Mouse (Mus musculus): Measurements from ENCODE around the gene Rbfox1. TPM values are rescaled to one million over a fixed set of nuclear protein-coding genes. Genes with fewer than 3 reads are reported as not detected.

Rbfox1 gene
- total and polyA plus RNA-seq, 2 experiments from 2014 or later, result 129 to 214 TPM

GRCm38 (mm10) chr16:6927661-6928060 is 1042.5 kb downstream of the Rbfox1 start:
- no peak overlapping the region for H3K4me3 ChIP-seq (ENCODE audit: low read depth, low read length)
- H3K9me3 ChIP-seq (ENCODE audit: low read length), result no peaks in the 10 kb centered on the region
- no peak for TF ChIP-seq CTCF (IDR thresholded peaks at IDR 0.05; ENCODE audit: low read depth)
- H3K9ac ChIP-seq, result no peak overlapping the region
- 61% methylated on average over 2 of the region's 2 CpGs for WGBS
- no peak overlapping the region for H3K27ac ChIP-seq (ENCODE audit: low read depth, low read length)
- no peaks in the 10 kb centered on the region for H3K36me3 ChIP-seq (ENCODE audit: insufficient read depth)
- DNase-seq, result no peak
- no peak for ATAC-seq
- H3K4me1 ChIP-seq (ENCODE audit: insufficient read depth), result no peaks in the 10 kb centered on the region
- H3K4me2 ChIP-seq (ENCODE audit: low read depth), result no peak overlapping the region
- H3K27me3 ChIP-seq (ENCODE audit: insufficient read depth, low read length), result no peaks in the 10 kb centered on the region

DNA sequence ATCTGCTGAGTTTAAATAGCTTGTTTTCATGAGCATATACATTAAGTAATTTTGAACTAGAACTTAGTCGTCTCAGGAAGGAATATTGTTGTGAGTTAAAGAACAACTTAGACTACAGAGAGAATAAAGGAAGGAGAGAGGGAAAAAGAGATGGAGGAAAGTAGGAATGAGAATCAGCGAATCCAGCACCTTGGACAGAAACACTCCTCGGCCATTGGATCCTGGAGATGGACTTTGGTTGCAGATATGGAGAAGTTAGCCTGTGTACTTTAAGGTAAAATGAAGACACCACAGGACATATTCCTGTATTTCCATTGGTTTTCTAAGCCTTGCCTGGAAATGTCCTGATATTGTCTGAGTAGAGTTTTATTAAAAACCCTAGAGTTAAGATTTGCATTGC is 1045.6 kb downstream of the Rbfox1 start:
- DNase-seq (no peak), ATAC-seq (no peak)
- no peak overlapping the region for H3K4me3 ChIP-seq (ENCODE audit: low read depth, low read length)
- no peak overlapping the region for H3K9ac ChIP-seq
- H3K36me3 ChIP-seq (ENCODE audit: insufficient read depth), result no peaks in the 10 kb centered on the region
- TF ChIP-seq CTCF (IDR thresholded peaks at IDR 0.05; ENCODE audit: low read depth), result no peak
- WGBS, result 63% methylated on average over 3 of the region's 3 CpGs
- no peaks in the 10 kb centered on the region for H3K4me1 ChIP-seq (ENCODE audit: insufficient read depth)
- H3K9me3 ChIP-seq (ENCODE audit: low read length), result no peaks in the 10 kb centered on the region
- H3K4me2 ChIP-seq (ENCODE audit: low read depth), result no peak overlapping the region
- H3K27me3 ChIP-seq (ENCODE audit: insufficient read depth, low read length), result no peaks in the 10 kb centered on the region
- H3K27ac ChIP-seq (ENCODE audit: low read depth, low read length), result no peak overlapping the region

DNA sequence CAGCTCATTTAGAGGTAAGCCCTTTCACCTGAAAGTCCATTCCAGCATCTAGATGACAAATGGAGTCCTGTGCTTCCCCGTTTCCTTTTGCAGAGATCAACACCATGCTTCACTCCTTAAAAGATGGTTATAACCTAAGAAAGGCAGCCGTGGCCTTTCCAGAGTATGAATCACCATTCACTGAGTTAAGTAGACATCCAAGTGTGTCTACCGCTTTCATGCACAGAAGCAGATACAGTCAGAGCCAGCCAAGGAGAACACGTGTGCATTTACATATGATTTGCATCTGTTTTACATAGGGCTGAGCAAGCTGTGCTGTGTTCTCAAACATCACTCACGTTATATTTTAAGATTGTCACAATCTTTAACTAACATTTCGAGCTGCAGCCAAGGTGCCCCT is 1061.0 kb downstream of the Rbfox1 start:
- peak overlapping the region; percentile 17; the same call in 1 of the 2 replicates for H3K4me2 ChIP-seq (ENCODE audit: low read depth)
- WGBS, result 33% methylated on average over 6 of the region's 6 CpGs
- H3K36me3 ChIP-seq (ENCODE audit: insufficient read depth), result no peaks in the 10 kb centered on the region
- no peak overlapping the region for H3K9ac ChIP-seq
- no peak overlapping the region for H3K27ac ChIP-seq (ENCODE audit: low read depth, low read length)
- H3K27me3 ChIP-seq (ENCODE audit: insufficient read depth, low read length), result no peaks in the 10 kb centered on the region
- ATAC-seq, result peak; percentile 98
- no peak for TF ChIP-seq CTCF (IDR thresholded peaks at IDR 0.05; ENCODE audit: low read depth)
- peaks cover 16% of the 10 kb centered on the region for H3K4me1 ChIP-seq (ENCODE audit: insufficient read depth)
- DNase-seq, result peak; percentile 71
- no peaks in the 10 kb centered on the region for H3K9me3 ChIP-seq (ENCODE audit: low read length)
- H3K4me3 ChIP-seq (ENCODE audit: low read depth, low read length), result no peak overlapping the region

- DNase-seq, result no peak
- no peak for TF ChIP-seq CTCF (IDR thresholded peaks at IDR 0.05; ENCODE audit: low read depth)
- H3K4me2 ChIP-seq (ENCODE audit: low read depth), result no peak overlapping the region
Observed at GRCm38 (mm10) chr16:6949666-6950065, 1064.5 kb downstream of the Rbfox1 start.

DNA sequence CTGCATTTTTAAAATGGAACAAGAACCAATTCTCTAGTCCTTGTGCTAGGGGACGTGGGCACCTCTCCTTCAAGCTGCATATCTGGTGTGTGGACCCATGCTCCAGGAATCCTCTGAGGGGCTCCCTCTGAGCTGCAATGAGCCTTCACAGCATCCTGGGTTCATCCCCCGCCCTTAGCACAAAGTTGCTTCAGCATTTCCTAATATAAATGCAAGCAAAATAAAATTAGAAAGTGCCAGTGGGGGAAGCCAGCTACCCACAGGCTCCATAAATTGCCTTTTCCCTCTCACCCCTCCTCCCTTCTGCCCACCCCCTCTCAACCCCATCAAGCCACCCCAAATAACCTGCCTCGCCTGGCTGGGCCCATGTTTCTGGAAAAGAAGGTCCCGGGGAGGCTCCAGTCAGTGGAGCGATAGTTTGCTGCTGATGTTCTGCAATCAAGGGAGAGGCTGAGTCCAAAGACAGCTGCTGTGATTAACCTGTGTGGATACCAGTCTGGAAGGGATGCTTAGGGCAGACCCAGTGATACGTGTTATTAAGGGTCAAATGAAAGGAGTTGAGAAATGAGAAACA is 1070.0 kb downstream of the Rbfox1 start:
- H3K27me3 ChIP-seq (ENCODE audit: insufficient read depth, low read length), result peaks cover 4% of the 10 kb centered on the region
- no peak overlapping the region for H3K9ac ChIP-seq
- no peak for DNase-seq
- TF ChIP-seq CTCF (IDR thresholded peaks at IDR 0.05; ENCODE audit: low read depth), result no peak
- no peak overlapping the region for H3K4me3 ChIP-seq (ENCODE audit: low read depth, low read length)
- no peaks in the 10 kb centered on the region for H3K9me3 ChIP-seq (ENCODE audit: low read length)
- no peak for ATAC-seq
- H3K4me2 ChIP-seq (ENCODE audit: low read depth), result no peak overlapping the region
- H3K27ac ChIP-seq (ENCODE audit: low read depth, low read length), result no peak overlapping the region
- H3K4me1 ChIP-seq (ENCODE audit: insufficient read depth), result no peaks in the 10 kb centered on the region
- WGBS, result 89% methylated on average over 6 of the region's 6 CpGs
- H3K36me3 ChIP-seq (ENCODE audit: insufficient read depth), result no peaks in the 10 kb centered on the region

More at GRCm38 (mm10) chr16:6949666-6950065, 1064.5 kb downstream of the Rbfox1 start:
- no peak overlapping the region for H3K4me3 ChIP-seq (ENCODE audit: low read depth, low read length)
- ATAC-seq, result no peak
- H3K27ac ChIP-seq (ENCODE audit: low read depth, low read length), result no peak overlapping the region
- no peaks in the 10 kb centered on the region for H3K9me3 ChIP-seq (ENCODE audit: low read length)
- no peaks in the 10 kb centered on the region for H3K27me3 ChIP-seq (ENCODE audit: insufficient read depth, low read length)
- no peaks in the 10 kb centered on the region for H3K36me3 ChIP-seq (ENCODE audit: insufficient read depth)
- peaks cover 16% of the 10 kb centered on the region for H3K4me1 ChIP-seq (ENCODE audit: insufficient read depth)
- WGBS, result 85% methylated on average over 2 of the region's 2 CpGs
- H3K9ac ChIP-seq, result no peak overlapping the region

DNA sequence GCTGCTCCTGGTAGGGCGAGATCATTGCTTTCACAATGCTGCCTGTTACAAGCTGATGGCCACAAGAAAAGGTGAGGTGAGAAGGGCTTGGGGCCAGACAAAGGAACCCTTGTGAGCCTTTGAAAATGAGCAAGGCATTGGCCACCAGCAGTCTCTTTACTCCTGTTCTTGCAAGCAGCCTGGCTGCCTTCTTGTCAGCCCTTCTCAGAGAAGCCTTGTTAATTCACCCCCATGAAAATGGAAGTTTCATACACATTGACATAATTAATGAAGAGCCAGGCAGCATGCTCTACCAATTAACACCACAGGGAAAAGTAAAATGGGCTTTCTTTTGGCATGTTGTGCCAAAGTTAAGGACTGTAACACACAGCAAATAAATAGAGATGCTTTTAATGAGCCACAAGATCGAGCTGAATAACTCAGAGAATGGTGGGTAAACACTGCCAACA is 1076.8 kb downstream of the Rbfox1 start:
- TF ChIP-seq CTCF (IDR thresholded peaks at IDR 0.05; ENCODE audit: low read depth), result no peak
- H3K9me3 ChIP-seq (ENCODE audit: low read length), result no peaks in the 10 kb centered on the region
- peaks cover 4% of the 10 kb centered on the region for H3K27me3 ChIP-seq (ENCODE audit: insufficient read depth, low read length)
- DNase-seq (peak; percentile 34), ATAC-seq (peak; percentile 67)
- H3K36me3 ChIP-seq (ENCODE audit: insufficient read depth), result no peaks in the 10 kb centered on the region
- no peak overlapping the region for H3K9ac ChIP-seq
- H3K4me3 ChIP-seq (ENCODE audit: low read depth, low read length), result no peak overlapping the region
- no peak overlapping the region for H3K27ac ChIP-seq (ENCODE audit: low read depth, low read length)
- no peak overlapping the region for H3K4me2 ChIP-seq (ENCODE audit: low read depth)
- H3K4me1 ChIP-seq (ENCODE audit: insufficient read depth), result peaks cover 15% of the 10 kb centered on the region
- WGBS, result 16% methylated on average over 2 of the region's 2 CpGs

GRCm38 (mm10) chr16:6962508-6962907 is 1077.4 kb downstream of the Rbfox1 start:
- 19% methylated on average over 5 of the region's 5 CpGs for WGBS
- Histone ChIP-seq H3K9me3 (ENCODE audit: low read length) (no peaks in the 10 kb centered on the region), H3K4me1 (ENCODE audit: insufficient read depth) (peaks cover 15% of the 10 kb centered on the region), H3K4me2 (ENCODE audit: low read depth) (no peak overlapping the region), H3K27me3 (ENCODE audit: insufficient read depth, low read length) (peaks cover 4% of the 10 kb centered on the region), H3K27ac (ENCODE audit: low read depth, low read length) (no peak overlapping the region), H3K4me3 (ENCODE audit: low read depth, low read length) (no peak overlapping the region), H3K36me3 (ENCODE audit: insufficient read depth) (no peaks in the 10 kb centered on the region), H3K9ac (no peak overlapping the region)
- no peak for TF ChIP-seq CTCF (IDR thresholded peaks at IDR 0.05; ENCODE audit: low read depth)
- DNase-seq (no peak), ATAC-seq (no peak; the same call in 1 of the 2 replicates)

Measured in forebrain, postnatal 0 days (tissue).